Mouse (Mus musculus) CH12.LX (cell line): ENCODE data around the gene Zfp408. TPM values are rescaled to one million over a fixed set of nuclear protein-coding genes. Genes with fewer than 3 reads are reported as not detected.

ENCODE experiments used
- DNase-seq: peaks from one replicate; pipeline ENCODE4 v3.0.0-alpha.2; 2013; ENCODE audit errors: extremely low read depth
- H3K27ac ChIP-seq: 2 replicates; pipeline ENCODE4 v1.5.1; 2012; ENCODE audit warnings: low read depth, mild to moderate bottlenecking, control low read depth, moderate library complexity; ENCODE audit not compliant: insufficient read depth
- H3K27me3 ChIP-seq: replicated peaks from 2 replicates; pipeline ENCODE3; 2012; ENCODE audit warnings: inconsistent platforms
- H3K36me3 ChIP-seq, 2 experiments: replicated peaks in 1 of 2; 2 replicates each; pipeline versions ENCODE3 to v1.6.1; 2012; ENCODE audit warnings: inconsistent platforms in 1 of 2, low read length in 1 of 2, mild to moderate bottlenecking in 1 of 2, mixed read lengths in 1 of 2, moderate library complexity in 1 of 2; ENCODE audit not compliant: control insufficient read depth in 1 of 2, insufficient read depth in 1 of 2
- H3K4me1 ChIP-seq, 2 experiments: 2 replicates each; pipeline ENCODE4 v1.6.1; 2012; ENCODE audit warnings: inconsistent platforms in 1 of 2, moderate library complexity in 1 of 2; ENCODE audit not compliant: insufficient read depth in 2 of 2, control insufficient read depth in 1 of 2
- H3K4me2 ChIP-seq: 2 replicates; pipeline ENCODE4 v1.6.1; 2012; ENCODE audit warnings: low read depth, mild to moderate bottlenecking, control low read depth; ENCODE audit not compliant: poor library complexity, insufficient read depth, severe bottlenecking
- H3K4me3 ChIP-seq, 3 experiments: fragments of 150-350 bp in 1 of 3; sonication (generic) in 1 of 3; replicated peaks in 1 of 3; 2 replicates each; pipeline versions ENCODE3 to v1.5.1; 2011 to 2012; ENCODE audit warnings: low read depth in 2 of 3, low read length in 2 of 3, mild to moderate bottlenecking in 2 of 3, moderate library complexity in 2 of 3, control low read depth in 1 of 3, improper control_type of control experiment in 1 of 3, inconsistent platforms in 1 of 3, mixed read lengths in 1 of 3; ENCODE audit not compliant: poor library complexity in 1 of 3
- H3K79me2 ChIP-seq: replicated peaks from 2 replicates; pipeline ENCODE4 v1.6.1; 2012; ENCODE audit warnings: mild to moderate bottlenecking, moderate library complexity; ENCODE audit not compliant: control insufficient read depth, poor library complexity, insufficient read depth, severe bottlenecking; ENCODE audit errors: extremely low read depth
- H3K9ac ChIP-seq: 2 replicates; pipeline ENCODE4 v1.6.1; 2012; ENCODE audit warnings: low read depth, mild to moderate bottlenecking, control low read depth, moderate library complexity; ENCODE audit not compliant: insufficient read depth
- H3K9me3 ChIP-seq: replicated peaks from 2 replicates; pipeline ENCODE3; 2012; ENCODE audit warnings: low read length, inconsistent platforms, mixed read lengths
- CHD1 ChIP-seq: IDR thresholded peaks from 2 replicates; pipeline ENCODE4 v1.6.1; 2012; ENCODE audit warnings: low read depth, low read length, improper control_type of control experiment, inconsistent platforms
- CTCF ChIP-seq, 2 experiments: IDR thresholded peaks in 1 of 2; conservative IDR thresholded peaks in 1 of 2; 2 replicates each; pipeline ENCODE4 v1.5.1; 2011 to 2012; ENCODE audit warnings: low read depth in 2 of 2, low read length in 2 of 2, improper control_type of control experiment in 1 of 2, inconsistent platforms in 1 of 2, mild to moderate bottlenecking in 1 of 2, moderate library complexity in 1 of 2
- GABPA ChIP-seq: IDR thresholded peaks from 2 replicates; pipeline ENCODE4 v1.6.1; 2012; ENCODE audit warnings: low read depth, low read length, improper control_type of control experiment, inconsistent platforms; ENCODE audit not compliant: insufficient replicate concordance
- JUN ChIP-seq: IDR thresholded peaks from 2 replicates; pipeline ENCODE4 v1.6.1; 2011; ENCODE audit warnings: low read depth, mild to moderate bottlenecking, low read length, improper control_type of control experiment, moderate library complexity; ENCODE audit not compliant: insufficient read depth
- JUND ChIP-seq: conservative IDR thresholded peaks from 2 replicates; pipeline ENCODE4 v1.6.1; 2011; ENCODE audit warnings: low read depth, low read length, improper control_type of control experiment
- MEF2A ChIP-seq: IDR thresholded peaks from 2 replicates; pipeline ENCODE4 v1.6.1; 2014; ENCODE audit warnings: low read depth, mild to moderate bottlenecking, inconsistent platforms, low read length, improper control_type of control experiment, borderline replicate concordance
- MXI1 ChIP-seq: IDR thresholded peaks from 2 replicates; pipeline ENCODE4 v1.6.1; 2011; ENCODE audit warnings: mild to moderate bottlenecking, low read depth, low read length, improper control_type of control experiment
- POLR2A ChIP-seq: IDR thresholded peaks from 2 replicates; pipeline ENCODE4 v1.6.1; 2011; ENCODE audit warnings: low read depth, mild to moderate bottlenecking, improper control_type of control experiment, low read length
- USF1 ChIP-seq: IDR thresholded peaks from 2 replicates; pipeline ENCODE4 v1.6.1; 2014; ENCODE audit warnings: low read depth, mild to moderate bottlenecking, inconsistent platforms, low read length, improper control_type of control experiment
- dilution Hi-C: fragments of 300-500 bp; cut with MboI; formaldehyde crosslinking; loops from 2 replicates; pipeline ENCODE4 v1.14.3; 2020; ENCODE audit warnings: low sequenced_read_pairs; ENCODE audit not compliant: extremely low pct_unique_long_range_greater_than_20kb, extremely low pct_ligation_motif_present
- in situ Hi-C: fragments of 300-500 bp; cut with MboI; formaldehyde crosslinking; loops from 3 replicates; pipeline ENCODE4 v1.14.3; 2019; ENCODE audit warnings: low sequenced_read_pairs, low pct_ligation_motif_present, low pct_unique_long_range_greater_than_20kb, mixed read lengths
- polyA plus RNA-seq: library from polyadenylated mRNA; unstranded; fragments of >175 nt; gene quantifications from 2 replicates; pipeline ENCODE4 v1.2.1, GENCODE M21; 2012; ENCODE audit warnings: low read depth; ENCODE audit not compliant: insufficient read length
- total RNA-seq, 2 experiments: library from RNA; depleted of rRNA; stranded (reverse); fragments of 300-350 nt in 1 of 2; fragments of >200 nt in 1 of 2; gene quantifications; 2 replicates each; pipeline ENCODE4 v1.2.3; 2012 to 2014

Gene Zfp408
- total and polyA plus RNA-seq, 3 experiments: 8.1 to 16.0 (median 9.2) TPM

GRCm38 (mm10) chr2:91656774-91657173 is 7.2 kb upstream of the Zfp408 start:
- in situ Hi-C loops: no loop called here
- H3K4me2 ChIP-seq: no peak overlapping the region
- no peak for DNase-seq
- no peak overlapping the region for H3K9ac ChIP-seq
- H3K79me2 ChIP-seq: peaks cover under 1% of the 10 kb centered on the region; the same call in 1 of the 2 replicates
- H3K4me3 ChIP-seq: no peak overlapping the region
- H3K4me1 ChIP-seq: peaks cover 0 to 3% of the 10 kb centered on the region in 2 experiments; a peak in 2 of 4 replicates
- no peak overlapping the region for H3K27ac ChIP-seq
- no peaks in the 10 kb centered on the region for H3K27me3 ChIP-seq
- no peaks in the 10 kb centered on the region for H3K9me3 ChIP-seq
- H3K36me3 ChIP-seq: peaks cover 65 to 95% of the 10 kb centered on the region in 2 experiments
- peak in 1 of 2 experiments; percentile 24; a peak in 1 of 4 replicates for TF ChIP-seq CTCF (conservative IDR thresholded peaks at IDR 0.05 in 1 of 2, IDR thresholded peaks at IDR 0.05 in 1 of 2; ENCODE audit: low read depth in 2 of 2, low read length in 2 of 2)
- no peak for TF ChIP-seq CHD1
- no peak for TF ChIP-seq JUN
- TF ChIP-seq USF1: no peak
- dilution Hi-C loops: no loop called here

DNA sequence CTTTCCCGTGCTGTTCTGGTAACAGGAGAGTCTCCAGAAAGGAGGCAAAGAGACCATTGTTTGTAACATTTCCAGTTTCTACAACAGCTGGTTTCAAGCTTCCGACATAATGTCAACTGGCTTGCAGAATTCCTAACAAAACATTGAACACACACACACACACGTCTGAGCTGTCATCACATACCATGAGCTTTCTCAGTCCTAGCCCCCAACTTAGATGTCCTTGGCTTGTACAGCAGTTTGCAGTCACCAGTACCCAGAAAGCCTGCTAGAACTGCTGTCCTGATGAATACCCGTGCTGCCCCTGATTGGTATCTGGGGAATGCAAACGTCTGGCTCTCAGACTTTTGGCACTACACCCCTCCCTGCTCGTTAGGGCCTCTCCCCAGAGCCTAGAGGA is 6.2 kb upstream of the Zfp408 start:
- peaks cover 2 to 11% of the 10 kb centered on the region in 2 experiments; a peak in 3 of 4 replicates for H3K4me1 ChIP-seq
- in situ Hi-C loops (no loop called here), dilution Hi-C loops (no loop called here)

DNA sequence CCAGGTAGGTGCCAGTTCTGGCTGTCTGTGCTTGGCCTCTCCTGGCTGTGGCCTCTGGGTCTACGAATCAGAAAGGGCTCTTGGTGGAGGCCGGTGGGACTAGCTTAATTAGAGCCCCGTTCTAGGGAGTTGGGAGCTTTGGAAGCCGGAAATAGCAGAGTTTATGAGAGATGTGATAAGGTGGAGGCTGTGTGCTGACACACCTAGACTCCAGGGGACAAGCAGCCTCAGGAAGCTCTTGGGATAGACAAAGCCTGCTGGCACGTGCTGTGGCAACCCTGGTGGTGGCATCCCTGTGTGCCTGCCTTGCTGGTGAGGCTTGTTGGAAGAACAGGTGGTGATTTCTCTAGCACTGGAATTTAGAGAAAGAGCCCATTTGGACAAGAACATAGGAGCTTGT is 5.8 kb upstream of the Zfp408 start:
- Histone ChIP-seq H3K4me1 (peaks cover 2 to 11% of the 10 kb centered on the region in 2 experiments; a peak in 3 of 4 replicates), H3K79me2 (peaks cover 10% of the 10 kb centered on the region), H3K9me3 (no peaks in the 10 kb centered on the region), H3K27ac (no peak overlapping the region), H3K27me3 (no peaks in the 10 kb centered on the region), H3K9ac (no peak overlapping the region), H3K36me3 (peaks cover 54 to 87% of the 10 kb centered on the region in 2 experiments), H3K4me3 (no peak overlapping the region), H3K4me2 (no peak overlapping the region)
- in situ Hi-C loops (no loop called here), dilution Hi-C loops (no loop called here)
- DNase-seq: no peak
- TF ChIP-seq MXI1 (no peak), POLR2A (no peak), MEF2A (no peak), GABPA (no peak), JUN (no peak)

More for the DNA sequence above, 6.2 kb upstream of the Zfp408 start:
- peaks cover 55 to 88% of the 10 kb centered on the region in 2 experiments for H3K36me3 ChIP-seq
- H3K27ac ChIP-seq: no peak overlapping the region
- TF ChIP-seq JUND: no peak
- H3K79me2 ChIP-seq: peaks cover 6% of the 10 kb centered on the region; the same call in 1 of the 2 replicates
- no peaks in the 10 kb centered on the region for H3K9me3 ChIP-seq
- H3K27me3 ChIP-seq: no peaks in the 10 kb centered on the region
- H3K9ac ChIP-seq: no peak overlapping the region
- H3K4me3 ChIP-seq: no peak overlapping the region
- DNase-seq: no peak
- H3K4me2 ChIP-seq: no peak overlapping the region
